Mouse (Mus musculus) stomach, embryonic 16.5 days (tissue): ENCODE measurements around the gene Rpa1. TPM values are rescaled to one million over a fixed set of nuclear protein-coding genes. Genes with fewer than 3 reads are reported as not detected.

Experiments used
- ATAC-seq: fragments of 200-750 bp; cut with Nextera tagmentation; 2 replicates; pipeline ENCODE4 v1.8.0; 2017; ENCODE audit warnings: moderate number of reproducible peaks, moderate TSS enrichment; ENCODE audit not compliant: insufficient read depth, low FRiP score
- H3K27ac ChIP-seq: fragments of 300-500 bp; sonication (generic); 2 replicates; pipeline ENCODE4 v1.5.1; 2014; ENCODE audit warnings: low read length
- H3K27me3 ChIP-seq: fragments of 300-500 bp; sonication (generic); 2 replicates; pipeline ENCODE4 v1.6.1; 2014; ENCODE audit warnings: low read length, control low read depth, mixed read lengths; ENCODE audit not compliant: control insufficient read depth, insufficient read depth
- H3K36me3 ChIP-seq: fragments of 300-500 bp; sonication (generic); 2 replicates; pipeline ENCODE4 v1.6.1; 2014; ENCODE audit warnings: low read length; ENCODE audit not compliant: control insufficient read depth, insufficient read depth
- H3K4me1 ChIP-seq: fragments of 300-500 bp; sonication (generic); 2 replicates; pipeline ENCODE4 v1.6.1; 2014; ENCODE audit warnings: low read length, control low read depth, mixed read lengths; ENCODE audit not compliant: control insufficient read depth, insufficient read depth
- H3K4me2 ChIP-seq: fragments of 300-500 bp; sonication (generic); 2 replicates; pipeline ENCODE4 v1.6.1; 2014; ENCODE audit warnings: low read depth, low read length, mixed read lengths
- H3K4me3 ChIP-seq: fragments of 300-500 bp; sonication (generic); replicated peaks from 2 replicates; pipeline ENCODE4 v1.5.1; 2014; ENCODE audit warnings: mild to moderate bottlenecking, low read length
- H3K9ac ChIP-seq: fragments of 300-500 bp; sonication (generic); 2 replicates; pipeline ENCODE4 v1.6.1; 2014; ENCODE audit warnings: low read length
- H3K9me3 ChIP-seq: fragments of 300-500 bp; sonication (generic); replicated peaks from 2 replicates; pipeline ENCODE4 v1.6.1; 2016; ENCODE audit warnings: low read length, control low read depth; ENCODE audit not compliant: control insufficient read depth
- WGBS: fragments of 180-500 bp; shearing (Covaris S2); extraction: QIAGEN DNeasy Blood & Tissue Kit; methylation state at CpG from one replicate; pipeline ENCODE4 v1.1.7; 2014; 5-methylcytosine and 5-hydroxymethylcytosine counted together
- polyA plus RNA-seq: library from polyadenylated mRNA; unstranded; fragments of >200 nt; fragmentation: Nextera tagmentation; extraction: Ambion mirVana; gene quantifications from 2 replicates; pipeline ENCODE4 v1.2.1, GENCODE M21; 2015

Gene Rpa1
- polyA plus RNA-seq, 1 experiment from 2014 or later: 111 TPM

DNA sequence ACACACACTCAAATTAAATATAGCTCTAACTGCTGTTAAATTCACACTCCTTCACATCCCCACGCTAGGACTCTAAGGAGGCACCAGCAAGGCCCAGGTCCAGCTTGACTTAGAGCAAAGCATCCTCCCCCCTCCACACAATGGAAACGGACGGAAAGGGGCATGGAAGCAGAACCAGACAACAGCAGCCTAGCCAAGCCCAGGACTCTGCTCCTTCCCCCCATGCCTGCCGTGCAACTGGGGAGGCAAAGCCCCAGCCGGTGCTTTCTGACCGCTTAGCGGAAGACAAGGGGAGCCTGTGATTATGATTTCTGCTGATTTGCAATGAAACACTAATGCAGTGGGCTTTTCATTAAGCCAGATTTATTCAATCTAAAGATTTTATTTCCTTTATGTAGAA, 70.0 kb downstream of the Rpa1 start:
- WGBS: 68% methylated on average over 7 of the region's 7 CpGs
- H3K4me3 ChIP-seq: no peak overlapping the region
- H3K9ac ChIP-seq: no peak overlapping the region
- H3K4me1 ChIP-seq: peaks cover 14% of the 10 kb centered on the region
- H3K27me3 ChIP-seq: peaks cover 23% of the 10 kb centered on the region
- no peaks in the 10 kb centered on the region for H3K36me3 ChIP-seq
- no peak overlapping the region for H3K27ac ChIP-seq
- no peak overlapping the region for H3K4me2 ChIP-seq
- H3K9me3 ChIP-seq: no peaks in the 10 kb centered on the region
- no peak for ATAC-seq

DNA sequence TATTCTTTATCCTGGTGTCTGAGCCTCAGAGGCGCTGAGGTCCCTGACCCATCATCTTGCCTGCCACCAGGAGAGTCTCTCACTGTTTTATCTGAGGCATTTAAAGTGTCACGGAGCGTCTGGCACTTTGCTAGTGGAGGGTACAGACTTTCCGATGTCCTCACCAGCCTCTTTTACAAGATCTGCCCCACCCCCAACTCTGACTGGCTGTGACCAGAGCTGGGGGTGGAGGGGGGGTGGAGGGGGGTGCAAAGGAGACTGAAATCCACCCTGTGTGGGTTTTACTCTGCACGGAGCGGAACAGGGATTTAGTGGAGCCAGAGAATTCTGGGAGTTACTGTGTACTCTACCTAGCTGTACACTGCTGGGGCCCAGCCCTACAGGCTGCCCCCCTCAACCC, 73.1 kb downstream of the Rpa1 start:
- 0 out of 2 replicates have a peak, but pooled peaks cover 7% of the 10 kb centered on the region for H3K4me1 ChIP-seq
- 29% methylated on average over 6 of the region's 6 CpGs for WGBS
- no peaks in the 10 kb centered on the region for H3K9me3 ChIP-seq
- no peak overlapping the region for H3K4me3 ChIP-seq
- no peak overlapping the region for H3K9ac ChIP-seq
- no peak for ATAC-seq
- no peaks in the 10 kb centered on the region for H3K36me3 ChIP-seq
- H3K27ac ChIP-seq: no peak overlapping the region
- no peak overlapping the region for H3K4me2 ChIP-seq
- no peaks in the 10 kb centered on the region for H3K27me3 ChIP-seq

DNA sequence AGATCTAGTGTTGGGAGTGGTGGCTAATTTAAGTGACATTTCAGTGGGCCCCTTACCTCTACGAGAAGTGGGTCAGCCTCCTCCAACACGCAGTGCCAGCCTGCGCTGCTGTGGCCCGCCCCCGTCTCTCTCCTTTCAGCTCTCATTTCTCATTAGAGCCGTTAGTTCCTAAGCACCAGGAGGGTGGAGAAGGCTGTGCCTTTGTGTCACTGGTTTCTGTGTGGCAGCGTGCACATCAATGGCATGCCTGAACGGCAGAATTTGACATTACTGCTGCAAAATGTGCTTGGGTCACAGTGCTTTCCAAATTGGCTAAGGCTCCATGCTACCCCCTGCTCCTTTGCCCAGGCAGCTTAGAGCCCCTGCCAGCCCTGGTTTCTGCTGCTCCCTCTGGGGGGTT, 74.7 kb downstream of the Rpa1 start:
- 24% methylated on average over 8 of the region's 8 CpGs for WGBS

DNA sequence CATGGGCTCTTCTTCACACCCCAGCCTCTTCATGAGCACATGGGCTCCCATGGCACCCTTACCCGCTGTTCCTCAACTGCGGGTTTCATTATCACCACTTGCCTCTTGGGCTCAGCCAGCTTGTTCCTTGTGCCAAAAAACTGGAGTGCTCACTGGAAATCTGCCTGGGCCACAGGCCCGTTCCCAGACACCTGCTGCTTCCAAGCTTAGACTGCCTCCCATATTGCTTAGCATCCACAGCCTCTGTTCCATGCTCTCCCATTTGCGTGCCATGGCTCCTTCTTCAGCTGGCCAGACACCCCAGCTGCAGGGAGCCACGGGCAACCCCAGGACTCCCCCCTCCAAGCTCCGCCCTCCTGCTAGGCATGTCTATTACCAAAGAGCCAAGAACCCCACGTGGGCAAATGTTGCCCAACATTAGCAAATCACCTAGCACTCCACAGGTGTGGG, 77.1 kb downstream of the Rpa1 start:
- no peaks in the 10 kb centered on the region for H3K4me1 ChIP-seq
- no peak overlapping the region for H3K4me3 ChIP-seq
- no peaks in the 10 kb centered on the region for H3K27me3 ChIP-seq
- no peak overlapping the region for H3K4me2 ChIP-seq
- H3K9me3 ChIP-seq: no peaks in the 10 kb centered on the region
- H3K36me3 ChIP-seq: no peaks in the 10 kb centered on the region
- 66% methylated on average over 7 of the region's 7 CpGs for WGBS
- no peak for ATAC-seq
- no peak overlapping the region for H3K27ac ChIP-seq
- H3K9ac ChIP-seq: no peak overlapping the region

More for the DNA sequence above, 74.7 kb downstream of the Rpa1 start:
- H3K36me3 ChIP-seq: no peaks in the 10 kb centered on the region
- no peaks in the 10 kb centered on the region for H3K27me3 ChIP-seq
- no peak overlapping the region for H3K4me2 ChIP-seq
- no peak for ATAC-seq
- no peaks in the 10 kb centered on the region for H3K4me1 ChIP-seq
- no peak overlapping the region for H3K27ac ChIP-seq
- H3K4me3 ChIP-seq: no peak overlapping the region
- no peak overlapping the region for H3K9ac ChIP-seq
- no peaks in the 10 kb centered on the region for H3K9me3 ChIP-seq

DNA sequence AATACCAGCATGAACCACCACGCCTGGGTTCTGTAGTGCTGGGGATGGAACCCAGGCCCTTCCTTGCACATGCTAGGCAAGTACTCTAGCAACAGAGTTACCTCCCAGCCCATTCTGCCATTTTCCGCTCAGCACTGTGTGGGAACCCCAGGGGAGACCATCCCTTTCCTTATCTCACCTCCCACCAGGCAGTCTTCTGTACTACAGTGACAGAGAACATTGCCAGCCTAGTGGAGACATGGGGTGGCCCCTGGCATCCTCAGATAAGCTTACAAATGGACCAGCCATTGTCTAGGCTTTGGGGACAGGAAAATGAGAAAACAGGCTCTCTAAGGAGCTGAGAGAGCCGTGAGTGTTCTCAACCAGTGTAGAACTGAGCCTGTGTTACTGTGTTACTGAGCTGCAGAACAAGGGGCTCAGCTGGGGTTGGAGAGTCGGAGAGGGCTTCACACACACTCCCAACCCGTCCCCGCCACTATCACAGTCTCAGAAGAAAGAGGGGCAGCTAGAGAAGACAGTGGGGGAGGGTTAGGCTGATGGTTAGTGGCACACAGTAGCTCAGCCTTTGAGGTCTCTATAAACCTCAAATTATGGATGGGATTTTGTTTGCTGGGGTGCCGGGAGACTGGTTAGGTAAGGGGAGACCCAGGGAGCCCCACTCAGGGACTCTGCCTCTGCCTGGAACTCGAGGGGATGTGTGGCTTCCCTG, 77.7 kb downstream of the Rpa1 start:
- Histone ChIP-seq H3K9ac (no peak overlapping the region), H3K27me3 (no peaks in the 10 kb centered on the region), H3K4me3 (no peak overlapping the region), H3K27ac (no peak overlapping the region), H3K9me3 (no peaks in the 10 kb centered on the region), H3K4me2 (no peak overlapping the region), H3K4me1 (no peaks in the 10 kb centered on the region), H3K36me3 (no peaks in the 10 kb centered on the region)
- 74% methylated on average over 8 of the region's 8 CpGs for WGBS
- ATAC-seq: no peak

DNA sequence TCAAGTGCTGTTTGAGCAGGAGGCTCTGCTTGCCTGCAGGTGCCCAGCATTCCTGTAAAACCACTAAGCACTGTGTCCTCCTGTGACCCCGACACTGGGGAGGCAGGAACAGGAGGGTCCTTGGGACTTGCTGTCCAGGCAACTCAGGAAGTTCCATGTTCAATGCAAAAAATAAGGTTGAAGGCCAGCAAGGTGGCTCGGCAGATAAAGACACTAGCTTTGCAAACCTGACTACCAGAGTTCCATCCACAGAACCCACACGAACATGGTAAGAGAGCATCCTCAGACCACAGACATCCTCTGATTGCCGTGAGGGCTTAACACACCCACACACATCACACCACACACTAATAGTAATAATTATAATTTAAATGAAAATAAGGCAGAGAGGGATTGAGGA, 78.9 kb downstream of the Rpa1 start:
- WGBS: 70% methylated on average over 4 of the region's 4 CpGs
- ATAC-seq: no peak
- Histone ChIP-seq H3K36me3 (no peaks in the 10 kb centered on the region), H3K9me3 (no peaks in the 10 kb centered on the region), H3K4me2 (no peak overlapping the region), H3K4me3 (no peak overlapping the region), H3K27me3 (no peaks in the 10 kb centered on the region), H3K27ac (no peak overlapping the region), H3K4me1 (no peaks in the 10 kb centered on the region), H3K9ac (no peak overlapping the region)

DNA sequence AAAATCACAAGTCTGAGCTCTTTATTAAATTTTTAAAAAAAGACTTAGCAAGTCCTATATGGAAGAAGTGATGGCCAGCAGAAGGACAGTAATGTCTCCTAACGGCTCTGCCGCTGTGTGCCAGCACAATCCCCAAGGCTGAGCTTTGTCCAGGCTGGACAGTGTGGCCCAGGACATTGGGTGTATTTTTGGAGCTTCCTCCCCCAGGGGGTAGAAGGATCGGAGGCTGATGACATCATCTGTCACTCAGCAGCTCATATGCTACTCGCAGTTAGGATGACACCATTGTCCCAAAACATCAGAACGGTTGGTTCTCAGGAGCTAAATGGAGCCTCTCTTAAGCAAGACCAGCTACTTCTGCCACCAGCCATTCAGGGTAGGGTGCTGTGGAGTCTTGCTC, 79.6 kb downstream of the Rpa1 start:
- ATAC-seq: no peak
- 75% methylated on average over 5 of the region's 5 CpGs for WGBS
- Histone ChIP-seq H3K4me3 (no peak overlapping the region), H3K27ac (no peak overlapping the region), H3K9ac (no peak overlapping the region), H3K4me2 (no peak overlapping the region), H3K27me3 (no peaks in the 10 kb centered on the region), H3K36me3 (no peaks in the 10 kb centered on the region), H3K9me3 (no peaks in the 10 kb centered on the region), H3K4me1 (no peaks in the 10 kb centered on the region)

DNA sequence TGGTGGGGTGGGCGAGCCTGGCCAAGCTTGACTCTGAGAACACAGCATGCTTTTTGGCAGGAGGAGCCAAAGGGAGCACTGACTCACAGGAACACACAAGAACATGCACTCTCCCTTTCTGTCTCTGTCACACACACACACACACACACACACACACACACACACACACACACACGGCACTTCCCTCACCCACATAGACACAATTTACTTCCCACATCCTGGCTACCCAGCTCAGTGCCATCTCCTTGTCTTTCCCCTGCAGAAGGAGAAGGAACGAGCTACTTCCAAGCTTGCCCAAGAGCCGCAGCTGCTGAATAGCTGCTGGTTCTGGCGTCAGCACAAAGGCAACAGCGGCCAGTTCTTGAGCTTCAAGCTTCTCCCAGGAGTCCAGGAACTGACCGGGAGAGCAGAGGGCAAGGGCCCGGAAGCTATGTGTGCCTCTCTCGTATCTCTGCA, 80.3 kb downstream of the Rpa1 start:
- Histone ChIP-seq H3K36me3 (no peaks in the 10 kb centered on the region), H3K4me1 (peaks cover 3% of the 10 kb centered on the region), H3K4me2 (no peak overlapping the region), H3K9me3 (no peaks in the 10 kb centered on the region), H3K27ac (no peak overlapping the region), H3K27me3 (no peaks in the 10 kb centered on the region), H3K4me3 (no peak overlapping the region), H3K9ac (no peak overlapping the region)
- 56% methylated on average over 9 of the region's 9 CpGs for WGBS
- no peak for ATAC-seq

DNA sequence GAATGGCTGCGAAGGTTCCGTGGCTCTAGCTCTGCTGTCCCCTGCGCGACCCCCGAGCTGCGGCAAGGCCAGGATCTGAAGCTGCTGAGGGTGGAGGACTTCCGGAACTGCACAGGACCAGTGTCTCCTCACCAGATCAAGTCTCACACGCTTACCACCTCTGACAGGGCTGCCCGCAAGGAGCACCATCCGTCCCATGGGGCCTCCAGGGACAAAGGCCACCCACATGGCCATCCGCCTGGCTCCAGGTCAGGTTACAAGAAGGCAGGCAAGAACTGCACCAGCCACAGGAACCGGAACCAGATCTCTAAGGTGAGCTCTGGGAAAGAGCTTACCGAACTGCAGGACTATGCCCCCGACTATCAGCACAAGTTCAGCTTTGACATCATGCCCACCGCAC, 82.6 kb downstream of the Rpa1 start:
- no peak overlapping the region for H3K9ac ChIP-seq
- H3K27me3 ChIP-seq: no peaks in the 10 kb centered on the region
- H3K9me3 ChIP-seq: no peaks in the 10 kb centered on the region
- no peak overlapping the region for H3K4me2 ChIP-seq
- peaks cover 10% of the 10 kb centered on the region for H3K4me1 ChIP-seq
- ATAC-seq: no peak
- H3K36me3 ChIP-seq: no peaks in the 10 kb centered on the region
- WGBS: 78% methylated on average over 15 of the region's 15 CpGs
- no peak overlapping the region for H3K4me3 ChIP-seq
- H3K27ac ChIP-seq: no peak overlapping the region
